ENCODE assay signal across 8 mouse cellular contexts in genomic region chr5:111414192-111414591, GRCm38 (mm10). TPM values are rescaled to one million over a fixed set of nuclear protein-coding genes. Genes with fewer than 3 reads are reported as not detected.
DNase-seq lines count a peak whose midpoint lies in the region; ATAC-seq lines count a peak whose summit lies in the region.

No protein-coding gene starts in this region.

- H3K9me3 ChIP-seq in forebrain, embryonic 10.5 days, result no peaks in the 10 kb centered on the region
- no peaks in the 10 kb centered on the region for H3K9me3 ChIP-seq in lung, embryonic 15.5 days

- no peak overlapping the region for H3K9ac ChIP-seq in lung, embryonic 15.5 days

- peaks cover 56% of the 10 kb centered on the region for H3K27me3 ChIP-seq in forebrain, embryonic 10.5 days (ENCODE audit: poor library complexity, severe bottlenecking)
- H3K27me3 ChIP-seq in lung, embryonic 15.5 days, result peaks cover 14% of the 10 kb centered on the region

- peak; percentile 91 for DNase-seq in 416B (ENCODE audit: low read depth)
- peak; percentile 49 to 89 for DNase-seq in adrenal gland, adult (ENCODE audit: inconsistent age in 2 of 2, low spot score in 1 of 2)
- DNase-seq in forebrain, embryonic 10.5 days (ENCODE audit: extremely low spot score, low spot score), result peak; percentile 76
- DNase-seq in heart, postnatal 14 days, result peak; percentile 84 to 93
- peak; percentile 87 to 89 for DNase-seq in kidney, postnatal 4 days
- DNase-seq in ovary, postnatal 10 days (ENCODE audit: low spot score), result peak; percentile 64
- peak; percentile 81 to 84 for DNase-seq in thymus, postnatal 36 days

- peak overlapping the region; percentile 99 for H3K27ac ChIP-seq in forebrain, embryonic 10.5 days
- no peak overlapping the region for H3K27ac ChIP-seq in lung, embryonic 15.5 days

- peak overlapping the region; percentile 97; the same call in 1 of the 2 replicates for H3K4me3 ChIP-seq in forebrain, embryonic 10.5 days
- H3K4me3 ChIP-seq in lung, embryonic 15.5 days, result no peak overlapping the region

- under 1% methylated on average over 5 of the region's 5 CpGs for WGBS in forebrain, embryonic 10.5 days
- WGBS in lung, embryonic 15.5 days, result 1% methylated on average over 5 of the region's 5 CpGs

- peaks cover 9% of the 10 kb centered on the region for H3K36me3 ChIP-seq in forebrain, embryonic 10.5 days (replicated peaks)
- no peaks in the 10 kb centered on the region for H3K36me3 ChIP-seq in lung, embryonic 15.5 days

- H3K4me1 ChIP-seq in forebrain, embryonic 10.5 days, result peaks cover 65% of the 10 kb centered on the region
- peaks cover 40% of the 10 kb centered on the region for H3K4me1 ChIP-seq in lung, embryonic 15.5 days

- ATAC-seq in lung, embryonic 15.5 days (ENCODE audit: borderline replicate concordance, extremely low read depth, low FRiP score, low TSS enrichment), result 0 out of 2 replicates have a peak, but pooled peaks have one; percentile 23

- no peak overlapping the region for H3K4me2 ChIP-seq in lung, embryonic 15.5 days

- intact Hi-C loops in heart, postnatal 14 days (cut with DNase I), result loop anchor here (1.0 to 10.0 kb wide), 4 partner anchors 269 to 740 kb away; no protein-coding TSS in a partner anchor

RNA-seq across cellular contexts. Expression of gene Mn1, which starts 3.0 kb away (rescaled TPM):
- polyA plus RNA-seq in forebrain, embryonic 10.5 days (2016; fragmentation: Nextera tagmentation; extraction: Ambion mirVana), result 36.5 and 40.0 TPM in 2 replicates
- 10 to 100 TPM; 17.3 to 18.3 TPM for total RNA-seq in heart, postnatal 14 days (2021)
- polyA plus RNA-seq in lung, embryonic 15.5 days (2015; fragmentation: Nextera tagmentation; extraction: Ambion mirVana), result 7.8 and 9.0 TPM in 2 replicates
